Mouse (Mus musculus): ENCODE measurements around the gene Ino80d. TPM values are rescaled to one million over a fixed set of nuclear protein-coding genes. Genes with fewer than 3 reads are reported as not detected.

The Ino80d gene
- polyA plus RNA-seq, 1 experiment from 2014 or later: 9.1 TPM

DNA sequence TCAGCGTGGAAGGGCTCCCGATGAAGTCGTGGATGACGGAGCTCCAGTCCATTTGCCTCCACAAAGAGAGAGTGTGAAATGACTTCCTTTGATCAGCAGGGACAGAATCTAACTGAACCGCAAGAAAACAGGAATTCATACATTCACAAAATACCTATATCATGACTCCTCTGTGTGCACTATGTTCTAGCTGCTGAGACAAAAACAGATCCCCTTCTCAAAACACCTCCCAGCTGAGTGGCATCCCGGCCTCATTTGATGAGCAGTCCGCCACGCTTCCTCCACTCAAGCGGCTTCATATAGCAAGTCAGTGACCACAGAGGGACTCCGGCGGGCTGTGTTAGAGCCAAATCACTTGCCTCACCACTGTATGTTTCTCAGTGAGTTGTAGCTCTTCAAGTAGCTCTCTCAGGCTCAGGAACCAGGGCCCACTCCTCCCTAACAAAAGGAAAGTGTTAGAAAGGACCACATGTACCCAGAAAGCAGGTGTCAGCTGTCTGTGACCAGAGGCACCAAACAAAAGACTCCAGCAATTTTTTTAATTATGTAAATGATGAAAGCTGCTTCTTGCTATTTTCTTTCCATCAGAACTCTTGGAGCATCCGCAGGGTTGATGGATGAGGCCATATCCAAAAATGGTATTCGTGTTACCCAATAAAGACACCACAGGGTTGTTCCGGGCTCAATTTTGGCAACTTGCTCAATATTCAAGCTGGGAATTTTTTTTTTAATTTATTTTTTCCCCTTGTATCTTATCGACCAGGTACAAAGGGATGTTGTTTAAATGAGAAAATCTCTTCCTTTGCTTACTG is 181.0 kb downstream of the Ino80d start:
- H3K27ac ChIP-seq: no peak overlapping the region
- 64% methylated on average over 15 of the region's 15 CpGs for WGBS

DNA sequence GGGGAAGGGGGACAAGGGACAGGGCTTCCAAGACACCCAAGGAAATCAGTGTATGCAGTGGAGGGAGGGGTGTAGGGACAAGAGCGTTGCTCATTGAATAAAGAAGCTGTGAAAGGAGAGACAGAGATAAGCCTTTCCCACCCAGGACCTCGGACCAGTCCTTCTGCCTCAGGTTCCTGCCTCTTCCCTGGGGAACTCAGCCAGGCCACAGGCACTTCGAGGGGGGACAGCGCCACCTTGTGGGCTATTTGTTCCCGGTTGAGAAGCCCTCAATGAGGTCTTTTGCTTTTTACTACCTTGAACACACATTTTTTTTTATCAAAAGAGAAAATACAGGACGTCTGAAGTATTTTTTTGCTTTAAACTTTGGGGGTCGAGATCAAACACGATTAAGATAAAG is 185.0 kb downstream of the Ino80d start:
- Histone ChIP-seq H3K4me1 (peaks cover 18% of the 10 kb centered on the region), H3K9me3 (no peaks in the 10 kb centered on the region), H3K27ac (no peak overlapping the region), H3K4me2 (replicated peaks) (no peak overlapping the region), H3K36me3 (no peaks in the 10 kb centered on the region), H3K4me3 (no peak overlapping the region), H3K9ac (no peak overlapping the region), H3K27me3 (replicated peaks) (no peaks in the 10 kb centered on the region)
- ATAC-seq (ENCODE audit: low FRiP score, low read depth): no peak
- 3% methylated on average over 8 of the region's 8 CpGs for WGBS

More for the DNA sequence above, 181.0 kb downstream of the Ino80d start:
- ATAC-seq (ENCODE audit: low FRiP score, low read depth): peak; percentile 21; the same call in 1 of the 2 replicates
- Histone ChIP-seq H3K27me3 (replicated peaks) (no peaks in the 10 kb centered on the region; the same call in 1 of the 2 replicates), H3K4me3 (no peak overlapping the region), H3K4me1 (peaks cover 25% of the 10 kb centered on the region), H3K4me2 (replicated peaks) (no peak overlapping the region), H3K9ac (no peak overlapping the region), H3K9me3 (no peaks in the 10 kb centered on the region), H3K36me3 (no peaks in the 10 kb centered on the region)

- no peak overlapping the region for H3K4me2 ChIP-seq (replicated peaks)
- 91% methylated on average over 6 of the region's 6 CpGs for WGBS
- no peak overlapping the region for H3K9ac ChIP-seq
- no peaks in the 10 kb centered on the region for H3K27me3 ChIP-seq (replicated peaks)
- no peak overlapping the region for H3K4me3 ChIP-seq
- ATAC-seq (ENCODE audit: low FRiP score, low read depth): no peak
- H3K9me3 ChIP-seq: no peaks in the 10 kb centered on the region
- no peaks in the 10 kb centered on the region for H3K4me1 ChIP-seq
- H3K36me3 ChIP-seq: no peaks in the 10 kb centered on the region
- no peak overlapping the region for H3K27ac ChIP-seq
Measured at GRCm38 (mm10) chr1:62919219-62919618, 195.2 kb downstream of the Ino80d start.

GRCm38 (mm10) chr1:62916609-62917008 is 197.9 kb downstream of the Ino80d start:
- no peaks in the 10 kb centered on the region for H3K4me1 ChIP-seq
- H3K9me3 ChIP-seq: no peaks in the 10 kb centered on the region
- H3K9ac ChIP-seq: no peak overlapping the region
- WGBS: 75% methylated on average over 9 of the region's 9 CpGs
- no peak overlapping the region for H3K4me3 ChIP-seq
- H3K27ac ChIP-seq: no peak overlapping the region
- H3K27me3 ChIP-seq (replicated peaks): no peaks in the 10 kb centered on the region
- no peak for ATAC-seq (ENCODE audit: low FRiP score, low read depth)
- H3K36me3 ChIP-seq: no peaks in the 10 kb centered on the region
- no peak overlapping the region for H3K4me2 ChIP-seq (replicated peaks)

DNA sequence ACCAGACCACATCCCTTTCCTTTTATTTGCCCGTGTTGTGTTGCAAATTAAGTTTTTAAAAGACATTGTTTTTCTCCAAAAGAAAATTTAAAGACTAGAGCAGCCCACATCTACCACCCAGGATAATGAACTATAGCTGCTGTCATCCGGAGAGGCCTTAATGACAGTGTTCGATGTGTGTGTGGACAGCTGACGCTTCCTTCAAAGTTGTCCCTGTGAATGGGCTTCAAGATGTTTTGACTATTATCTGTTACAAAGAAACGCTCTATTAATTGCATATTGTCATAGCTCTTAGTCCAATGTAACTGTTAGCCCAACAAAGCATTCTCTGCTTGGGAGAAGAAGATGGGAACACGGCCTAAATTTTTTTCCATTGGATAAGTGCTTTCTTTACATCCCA is 200.0 kb downstream of the Ino80d start:
- Histone ChIP-seq H3K36me3 (no peaks in the 10 kb centered on the region), H3K4me1 (peaks cover 5% of the 10 kb centered on the region; the same call in 1 of the 2 replicates), H3K9ac (no peak overlapping the region), H3K27me3 (replicated peaks) (no peaks in the 10 kb centered on the region), H3K4me3 (no peak overlapping the region), H3K9me3 (no peaks in the 10 kb centered on the region), H3K4me2 (replicated peaks) (no peak overlapping the region), H3K27ac (no peak overlapping the region)
- no peak for ATAC-seq (ENCODE audit: low FRiP score, low read depth)
- WGBS: 89% methylated on average over 6 of the region's 6 CpGs

DNA sequence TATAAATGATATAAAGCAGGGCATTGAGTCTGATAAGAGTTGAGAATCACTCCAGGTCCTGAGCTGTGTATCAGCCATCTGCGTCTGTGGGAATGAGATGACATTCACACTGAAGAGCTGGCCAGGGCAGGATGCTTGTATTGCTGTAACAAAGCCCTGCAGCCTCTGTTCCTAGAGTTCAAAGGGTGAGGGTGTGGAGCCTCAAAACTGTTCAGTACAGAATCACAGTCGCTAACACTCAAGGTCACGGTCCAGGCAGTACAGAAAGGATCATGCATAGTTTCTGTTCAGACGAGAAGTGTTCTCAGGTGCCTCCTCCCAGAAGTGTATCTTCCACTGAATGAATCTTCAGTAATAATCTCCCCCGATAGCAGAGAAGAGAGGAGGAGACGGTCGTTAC is 203.0 kb downstream of the Ino80d start:
- no peak for ATAC-seq (ENCODE audit: low FRiP score, low read depth)
- H3K27me3 ChIP-seq (replicated peaks): no peaks in the 10 kb centered on the region
- H3K27ac ChIP-seq: no peak overlapping the region
- H3K9ac ChIP-seq: no peak overlapping the region
- 46% methylated on average over 7 of the region's 7 CpGs for WGBS
- no peak overlapping the region for H3K4me2 ChIP-seq (replicated peaks)
- H3K36me3 ChIP-seq: no peaks in the 10 kb centered on the region
- no peaks in the 10 kb centered on the region for H3K9me3 ChIP-seq
- peaks cover 9% of the 10 kb centered on the region for H3K4me1 ChIP-seq
- no peak overlapping the region for H3K4me3 ChIP-seq

GRCm38 (mm10) chr1:62909126-62909525 is 205.3 kb downstream of the Ino80d start:
- Histone ChIP-seq H3K27ac (no peak overlapping the region), H3K4me2 (replicated peaks) (no peak overlapping the region), H3K4me1 (peaks cover 9% of the 10 kb centered on the region), H3K4me3 (no peak overlapping the region), H3K36me3 (no peaks in the 10 kb centered on the region), H3K9me3 (no peaks in the 10 kb centered on the region), H3K27me3 (replicated peaks) (no peaks in the 10 kb centered on the region), H3K9ac (no peak overlapping the region)
- 81% methylated on average over 5 of the region's 5 CpGs for WGBS
- no peak for ATAC-seq (ENCODE audit: low FRiP score, low read depth)

GRCm38 (mm10) chr1:62908508-62908907 is 206.0 kb downstream of the Ino80d start:
- Histone ChIP-seq H3K9me3 (no peaks in the 10 kb centered on the region), H3K4me1 (peaks cover 9% of the 10 kb centered on the region), H3K27ac (no peak overlapping the region), H3K9ac (no peak overlapping the region), H3K27me3 (replicated peaks) (no peaks in the 10 kb centered on the region), H3K4me3 (no peak overlapping the region), H3K4me2 (replicated peaks) (no peak overlapping the region), H3K36me3 (no peaks in the 10 kb centered on the region)
- ATAC-seq (ENCODE audit: low FRiP score, low read depth): no peak
- WGBS: 68% methylated on average over 6 of the region's 6 CpGs

Small RNA genes within 50 kb of the gene (microRNA-seq; reads per million reads assigned to microRNA genes)
- not detected for gene Gm24557
- gene Gm44468: not detected

Other genes with a start within 250 kb of the Ino80d start
- 397 and 398 TPM in 2 replicates for gene Eef1b2, start 62.2 kb upstream of the Ino80d start, polyA plus RNA-seq (2016; fragmentation: Nextera tagmentation; extraction: Ambion mirVana)
- gene Ndufs1, start 62.2 kb upstream of the Ino80d start, polyA plus RNA-seq (2016; fragmentation: Nextera tagmentation; extraction: Ambion mirVana): 134 and 147 TPM in 2 replicates
- 0.35 and 0.42 TPM in 2 replicates for gene Gpr1, start 99.9 kb upstream of the Ino80d start, polyA plus RNA-seq (2016; fragmentation: Nextera tagmentation; extraction: Ambion mirVana)
- gene Zdbf2, start 158.6 kb upstream of the Ino80d start, polyA plus RNA-seq (2016; fragmentation: Nextera tagmentation; extraction: Ambion mirVana): 14.7 and 19.7 TPM in 2 replicates